Mouse (Mus musculus) Muller cell, postnatal 12 days (primary cell): Measurements from ENCODE around the gene Gm14851.
"Not testable (repeated sequence)": the region's sequence is repeated elsewhere in the genome, so short reads cannot be mapped to it uniquely, and the experiment has no call there.

Experiments
- DNase-seq: peaks from one replicate; pipeline ENCODE4 v3.0.0-alpha.2; 2015; ENCODE audit errors: inconsistent ontology term

The Gm14851 gene

DNA sequence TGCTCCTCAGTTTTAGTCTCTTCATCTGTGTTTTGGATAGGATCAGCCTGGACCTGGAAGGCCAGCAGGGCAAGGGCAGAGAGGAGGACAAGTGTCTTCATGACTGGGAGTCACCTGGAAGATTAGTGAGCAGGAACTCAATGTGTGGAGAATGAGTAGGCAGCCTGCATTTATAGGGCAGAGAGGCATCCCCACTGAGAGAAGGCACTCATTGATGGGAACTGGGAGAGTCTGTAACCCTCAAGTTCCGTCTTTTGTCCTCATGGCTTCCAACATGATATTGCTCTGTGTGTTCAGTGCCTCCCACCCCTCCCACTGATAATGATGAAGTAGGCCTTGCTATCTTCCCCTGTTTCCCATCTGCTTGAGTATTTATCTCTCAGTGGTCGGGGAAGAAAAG, at the start of gene Gm14851:
Gm14851 (minus strand) TSS at position 101 of the 400 bp plus-strand sequence.
- DNase-seq: not testable (repeated sequence)

DNA sequence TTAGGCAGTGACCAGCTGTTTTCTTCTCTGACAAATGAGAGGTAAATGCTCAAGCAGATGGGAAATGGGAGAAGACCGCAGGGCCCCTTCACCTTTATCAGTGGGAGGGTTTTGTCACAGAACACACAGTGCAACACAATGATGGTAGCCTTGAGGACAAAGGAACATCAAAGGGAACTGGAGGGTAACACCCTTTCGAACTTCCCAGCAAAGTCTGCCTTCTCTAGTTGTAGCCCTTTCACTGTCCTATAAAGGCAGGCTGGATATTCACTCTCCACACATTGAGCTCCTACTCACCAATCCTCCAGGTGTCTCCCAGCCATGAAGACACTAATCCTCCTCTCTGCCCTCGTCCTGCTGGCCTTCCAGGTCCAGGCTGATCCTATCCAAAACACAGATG, 38.5 kb upstream of the Gm14851 start, which contains the start of gene Defa30:
Defa30 (plus strand) TSS at position 301 of the 400 bp plus-strand sequence.
- not testable (repeated sequence) for DNase-seq

DNA sequence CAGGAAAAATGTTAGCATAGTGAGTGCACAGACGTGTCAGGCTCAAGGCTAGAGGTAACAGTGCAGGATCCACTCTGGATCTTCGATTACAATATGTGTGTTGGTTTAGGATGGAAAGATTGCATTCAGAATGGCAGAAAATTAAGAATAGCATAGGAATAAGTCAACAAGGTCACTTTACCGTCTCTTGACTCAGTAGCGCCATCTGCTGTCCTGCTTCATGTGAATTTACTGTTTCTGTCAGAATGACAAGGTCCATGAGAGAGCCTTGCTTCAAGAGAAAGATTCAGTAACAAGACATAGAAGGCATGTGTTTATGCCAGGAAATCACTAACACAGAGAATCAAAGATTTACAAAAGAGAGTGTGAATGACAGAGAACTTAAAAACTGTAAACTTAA, 2.7 kb downstream of the Gm14851 start:
- no peak for DNase-seq

DNA sequence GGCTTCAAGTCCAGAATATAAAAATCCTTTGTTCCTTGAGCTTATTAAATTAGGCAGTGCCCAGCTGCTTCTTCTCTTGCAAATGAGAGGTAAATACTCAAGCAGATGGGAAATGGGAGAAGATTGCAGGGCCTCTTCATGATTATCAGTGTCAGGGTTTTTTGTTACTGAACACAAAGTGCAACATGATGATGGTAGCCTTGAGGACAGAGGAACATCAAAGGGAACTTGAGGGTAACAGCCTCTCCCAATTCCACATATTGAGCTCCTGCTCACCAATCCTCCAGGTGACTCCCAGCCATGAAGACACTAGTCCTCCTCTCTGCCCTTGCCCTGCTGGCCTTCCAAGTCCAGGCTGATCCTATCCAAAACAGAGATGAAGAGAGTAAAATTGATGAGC, 11.7 kb downstream of the Gm14851 start, which contains the start of gene Defa25:
Defa25 (plus strand) TSS at position 301 of the 400 bp plus-strand sequence.
- not testable (repeated sequence) for DNase-seq

DNA sequence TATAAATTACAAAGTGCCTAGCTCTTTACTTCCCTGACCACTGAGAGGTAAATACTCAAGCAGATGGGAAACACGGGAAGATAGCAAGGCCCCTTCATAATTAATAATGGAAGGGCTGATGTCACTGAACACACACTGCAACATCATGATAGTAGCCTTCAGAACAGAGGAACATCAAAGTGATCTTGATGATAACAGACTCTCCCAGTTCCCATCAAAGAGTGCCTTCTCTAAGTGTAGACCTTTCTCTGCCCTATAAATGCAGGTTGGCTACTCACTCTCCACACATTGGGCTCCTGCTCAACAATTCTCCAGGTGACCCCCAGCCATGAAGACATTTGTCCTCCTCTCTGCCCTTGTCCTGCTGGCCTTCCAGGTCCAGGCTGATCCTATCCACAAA, 31.1 kb downstream of the Gm14851 start, which contains the start of gene Defa35:
Defa35 (plus strand) TSS at position 301 of the 400 bp plus-strand sequence.
- DNase-seq: not testable (repeated sequence)

DNA sequence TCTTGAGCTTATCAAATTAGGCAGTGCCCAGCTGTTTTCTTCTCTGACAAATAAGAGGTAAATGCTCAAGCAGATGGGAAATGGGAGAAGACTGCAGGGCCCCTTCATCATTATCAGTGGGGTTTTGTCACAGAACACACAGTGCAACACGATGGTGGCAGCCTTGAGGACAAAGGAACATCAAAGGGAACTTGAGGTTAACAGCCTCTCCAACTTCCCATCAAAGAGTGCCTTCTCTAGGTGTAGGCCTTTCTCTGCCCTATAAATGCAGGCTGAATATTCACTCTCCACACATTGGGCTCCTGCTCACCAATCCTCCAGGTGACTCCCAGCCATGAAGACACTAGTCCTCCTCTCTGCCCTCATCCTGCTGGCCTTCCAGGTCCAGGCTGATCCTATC, 41.1 kb downstream of the Gm14851 start, which contains the start of gene Defa23:
Defa23 (plus strand) TSS at position 301 of the 400 bp plus-strand sequence.
- not testable (repeated sequence) for DNase-seq
